Mouse (Mus musculus) B cell, adult 2 months (primary cell): ENCODE measurements around the gene Cst13.

ENCODE experiments used
- DNase-seq, 2 experiments: peaks; one replicate each; pipeline ENCODE4 v3.0.0; 2022

Cst13 gene

GRCm38 (mm10) chr2:148875335-148875811 lies 55.5 kb downstream of the Cst13 start, which contains the start of gene Cst3:
Gene Cst3 (minus strand): TSS chr2:148875692.
- peak; percentile 85 to 86 for DNase-seq

GRCm38 (mm10) chr2:148877016-148877770 lies 57.3 kb downstream of the Cst13 start:
- DNase-seq = peak; percentile 31 to 33

- DNase-seq = no peak
Observed at GRCm38 (mm10) chr2:148878641-148879130, 58.8 kb downstream of the Cst13 start.

DNA sequence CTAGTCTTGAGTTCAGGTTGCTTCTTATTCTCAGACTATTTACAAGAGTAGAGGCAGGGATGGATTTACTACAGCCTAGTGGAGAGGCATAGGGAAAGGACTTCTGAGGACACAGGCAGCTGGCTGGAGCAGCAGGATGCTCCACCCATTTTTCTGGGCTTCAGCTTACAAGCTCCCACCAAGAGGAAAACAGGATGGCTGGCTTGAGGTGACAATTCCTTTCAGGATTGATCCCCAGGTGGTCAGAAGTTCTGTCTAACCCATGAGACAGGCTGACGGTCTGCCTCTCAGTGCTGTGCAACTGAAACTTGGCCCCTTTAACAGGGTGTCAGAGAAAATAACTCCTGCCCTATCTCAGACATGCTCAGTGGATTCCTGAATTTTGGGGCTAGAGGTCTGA lies 59.3 kb downstream of the Cst13 start:
- no peak for DNase-seq
